Mouse (Mus musculus) forebrain, embryonic 13.5 days (tissue): ENCODE data around the gene Vmn1r165. TPM values are rescaled to one million over a fixed set of nuclear protein-coding genes. Genes with fewer than 3 reads are reported as not detected.
"Not testable (repeated sequence)": the region's sequence is repeated elsewhere in the genome, so short reads cannot be mapped to it uniquely, and the experiment has no call there.

Experiments used
- ATAC-seq: fragments of 200-750 bp; cut with Nextera tagmentation; 2 replicates; pipeline ENCODE4 v1.8.0; 2017
- H3K27ac ChIP-seq: fragments of 300-500 bp; sonication (generic); 2 replicates; pipeline ENCODE4 v1.5.1; 2015; ENCODE audit warnings: inconsistent platforms, mild to moderate bottlenecking, moderate library complexity
- H3K27me3 ChIP-seq: fragments of 300-500 bp; sonication (generic); 2 replicates; pipeline ENCODE4 v1.6.1; 2015; ENCODE audit warnings: mild to moderate bottlenecking, inconsistent platforms
- H3K36me3 ChIP-seq: fragments of 300-500 bp; sonication (generic); 2 replicates; pipeline ENCODE4 v1.6.1; 2015; ENCODE audit warnings: mild to moderate bottlenecking, inconsistent platforms; ENCODE audit not compliant: poor library complexity, severe bottlenecking
- H3K4me1 ChIP-seq: fragments of 300-500 bp; sonication (generic); 2 replicates; pipeline ENCODE4 v1.6.1; 2015; ENCODE audit warnings: inconsistent platforms
- H3K4me2 ChIP-seq: fragments of 300-500 bp; sonication (generic); 2 replicates; pipeline ENCODE4 v1.6.1; 2015; ENCODE audit warnings: inconsistent platforms, mild to moderate bottlenecking, moderate library complexity
- H3K4me3 ChIP-seq: fragments of 300-500 bp; sonication (generic); 2 replicates; pipeline ENCODE4 v1.5.1; 2015; ENCODE audit warnings: mild to moderate bottlenecking, inconsistent platforms
- H3K9ac ChIP-seq: fragments of 300-500 bp; sonication (generic); 2 replicates; pipeline ENCODE4 v1.6.1; 2015; ENCODE audit warnings: mild to moderate bottlenecking, inconsistent platforms
- H3K9me3 ChIP-seq: fragments of 300-500 bp; sonication (generic); replicated peaks from 2 replicates; pipeline ENCODE4 v1.6.1; 2016; ENCODE audit warnings: inconsistent platforms
- WGBS: fragments of 180-500 bp; shearing (Covaris S2); methylation state at CpG from one replicate; pipeline ENCODE4 v1.1.7; 2015; 5-methylcytosine and 5-hydroxymethylcytosine counted together
- polyA plus RNA-seq: library from polyadenylated mRNA; unstranded; fragments of >200 nt; fragmentation: Nextera tagmentation; extraction: Ambion mirVana; gene quantifications from 2 replicates; pipeline ENCODE4 v1.2.1, GENCODE M21; 2015

Gene Vmn1r165
- polyA plus RNA-seq: not detected in 2 replicates

- not testable (repeated sequence) for H3K4me1 ChIP-seq, H3K9ac ChIP-seq, H3K27ac ChIP-seq, H3K4me3 ChIP-seq, ATAC-seq, H3K9me3 ChIP-seq, H3K4me2 ChIP-seq, H3K36me3 ChIP-seq, H3K27me3 ChIP-seq
- no CpG with 5 or more reads among the region's 3 CpGs for WGBS
These were observed at the start of gene Vmn1r165 for GRCm38 (mm10) chr7:23217032-23217431. TSS of gene Vmn1r165 (plus strand) at chr7:23217332.

DNA sequence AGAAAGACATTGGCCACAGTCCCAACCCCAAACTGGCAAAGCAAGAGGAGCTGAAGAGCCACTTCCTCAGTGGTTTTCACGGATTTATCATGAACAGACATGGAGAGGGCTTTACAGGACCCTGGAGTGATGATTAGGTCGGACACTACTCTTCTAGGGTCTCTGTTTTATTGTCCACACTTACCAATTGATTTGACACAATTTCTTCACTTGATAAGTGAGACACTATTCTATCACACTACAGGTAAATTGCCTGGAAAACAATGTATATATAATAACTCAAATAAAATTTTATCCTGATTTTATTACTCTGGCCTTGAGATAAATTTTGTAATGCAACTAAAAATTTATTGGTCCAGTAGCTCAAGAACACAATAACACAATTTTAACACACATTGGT, 34.5 kb downstream of the Vmn1r165 start, which contains the start of gene Vmn1r166:
Gene Vmn1r166 (minus strand): TSS at position 101 of the 400 bp plus-strand sequence.
- H3K36me3 ChIP-seq, H3K4me2 ChIP-seq, H3K27me3 ChIP-seq, H3K27ac ChIP-seq, ATAC-seq, H3K4me3 ChIP-seq, H3K9ac ChIP-seq, H3K4me1 ChIP-seq, H3K9me3 ChIP-seq: not testable (repeated sequence)
- WGBS: no CpG with 5 or more reads among the region's 2 CpGs

Other genes starting within 250 kb of the Vmn1r165 start
- gene Gm4214, start 232.7 kb upstream of the Vmn1r165 start, polyA plus RNA-seq: not detected in 2 replicates
- not detected in 2 replicates for gene Gm4216, start 197.4 kb upstream of the Vmn1r165 start, polyA plus RNA-seq
- not detected in 2 replicates for gene Vmn1r163, start 161.8 kb upstream of the Vmn1r165 start, polyA plus RNA-seq
- not detected in 2 replicates for gene Gm8720, start 149.9 kb upstream of the Vmn1r165 start, polyA plus RNA-seq
- not detected in 2 replicates for gene Gm10662, start 72.9 kb upstream of the Vmn1r165 start, polyA plus RNA-seq
- not detected in 2 replicates for gene Vmn1r166, start 34.4 kb downstream of the Vmn1r165 start, polyA plus RNA-seq
- gene Gm6902, start 61.6 kb downstream of the Vmn1r165 start, polyA plus RNA-seq: not detected in 2 replicates
- not detected in 2 replicates for gene Nlrp4e, start 83.9 kb downstream of the Vmn1r165 start, polyA plus RNA-seq
- not detected in 2 replicates for gene Nlrp5, start 168.6 kb downstream of the Vmn1r165 start, polyA plus RNA-seq